Mouse (Mus musculus) adipocyte (in vitro differentiated cells): ENCODE measurements around the gene Spock1.

Experiments used
- DNase-seq: peaks from one replicate; pipeline ENCODE4 v3.0.0-alpha.2; 2016; ENCODE audit warnings: low spot score

Gene Spock1

GRCm38 (mm10) chr13:57806301-57806700 lies 101.8 kb downstream of the Spock1 start:
- no peak for DNase-seq

GRCm38 (mm10) chr13:57798633-57799032 lies 109.5 kb downstream of the Spock1 start:
- no peak for DNase-seq

- DNase-seq = no peak
Measured at GRCm38 (mm10) chr13:57796951-57797692, 111.0 kb downstream of the Spock1 start.

GRCm38 (mm10) chr13:57793643-57794240 lies 114.4 kb downstream of the Spock1 start:
- no peak for DNase-seq

GRCm38 (mm10) chr13:57789796-57790195 lies 118.3 kb downstream of the Spock1 start:
- no peak for DNase-seq

GRCm38 (mm10) chr13:57788299-57788698 lies 119.8 kb downstream of the Spock1 start:
- DNase-seq = no peak

- DNase-seq = no peak
Measured at GRCm38 (mm10) chr13:57786278-57786677, 121.9 kb downstream of the Spock1 start.

- DNase-seq = no peak
Measured at GRCm38 (mm10) chr13:57782975-57783374, 125.2 kb downstream of the Spock1 start.

GRCm38 (mm10) chr13:57782107-57782561 lies 126.0 kb downstream of the Spock1 start:
- DNase-seq = no peak

GRCm38 (mm10) chr13:57779146-57779545 lies 129.0 kb downstream of the Spock1 start:
- DNase-seq = no peak

- no peak for DNase-seq
Measured at GRCm38 (mm10) chr13:57778524-57778923, 129.6 kb downstream of the Spock1 start.

- no peak for DNase-seq
Measured at GRCm38 (mm10) chr13:57771998-57772397, 136.1 kb downstream of the Spock1 start.

GRCm38 (mm10) chr13:57766721-57767120 lies 141.4 kb downstream of the Spock1 start:
- DNase-seq = no peak

GRCm38 (mm10) chr13:57761122-57761521 lies 147.0 kb downstream of the Spock1 start:
- no peak for DNase-seq

GRCm38 (mm10) chr13:57760618-57761017 lies 147.5 kb downstream of the Spock1 start:
- DNase-seq = no peak

GRCm38 (mm10) chr13:57756316-57756715 lies 151.8 kb downstream of the Spock1 start:
- no peak for DNase-seq

- no peak for DNase-seq
Measured at GRCm38 (mm10) chr13:57750831-57751230, 157.3 kb downstream of the Spock1 start.

- DNase-seq = no peak
Measured at GRCm38 (mm10) chr13:57744667-57745066, 163.5 kb downstream of the Spock1 start.

GRCm38 (mm10) chr13:57741186-57741585 lies 166.9 kb downstream of the Spock1 start:
- DNase-seq = no peak

GRCm38 (mm10) chr13:57740473-57740872 lies 167.7 kb downstream of the Spock1 start:
- DNase-seq = no peak

- no peak for DNase-seq
Measured at GRCm38 (mm10) chr13:57736060-57736459, 172.1 kb downstream of the Spock1 start.

GRCm38 (mm10) chr13:57734549-57734948 lies 173.6 kb downstream of the Spock1 start:
- DNase-seq = no peak

- DNase-seq = no peak
Measured at GRCm38 (mm10) chr13:57733521-57733920, 174.6 kb downstream of the Spock1 start.

- no peak for DNase-seq
Measured at GRCm38 (mm10) chr13:57732251-57732650, 175.9 kb downstream of the Spock1 start.
